Comparison of ENCODE assay signal across 13 mouse cellular contexts in genomic region chr16:65785959-65786358, GRCm38 (mm10). TPM values are rescaled to one million over a fixed set of nuclear protein-coding genes. Genes with fewer than 3 reads are reported as not detected.
DNase-seq lines count a peak whose midpoint lies in the region; ATAC-seq and TF ChIP-seq lines count a peak whose summit lies in the region.
"Had no signal": no experiment of that assay in that cellular context is flagged by ENCODE, and none has a peak within 500 bp of the region (broad histone marks: within the 10 kb centered on the region; RNA-seq: fewer than 3 reads in every experiment).

No protein-coding gene starts in this region.

- no peaks in the 10 kb centered on the region for H3K4me1 ChIP-seq in forebrain, postnatal 0 days (ENCODE audit: insufficient read depth)
- H3K4me1 ChIP-seq in forebrain, embryonic 13.5 days: no peaks in the 10 kb centered on the region
- H3K4me1 ChIP-seq in kidney, embryonic 15.5 days: no peaks in the 10 kb centered on the region
- H3K4me1 ChIP-seq in stomach, postnatal 0 days (replicated peaks; ENCODE audit: control insufficient read depth, insufficient read depth): no peaks in the 10 kb centered on the region
- H3K4me1 ChIP-seq: forebrain, embryonic 15.5 days; liver, embryonic 15.5 days had no signal

- peak; percentile 31 for DNase-seq in forebrain, postnatal 0 days
- peak; percentile 26 for DNase-seq in kidney, postnatal 10 days
- peak; percentile 5 to 32 for DNase-seq in right cerebral cortex, adult 2 months (ENCODE audit: low spot score in 2 of 2)
- no peak for DNase-seq in right cerebral cortex, postnatal 10 days (ENCODE audit: low spot score in 2 of 2)
- DNase-seq in stomach, postnatal 0 days (ENCODE audit: low spot score): no peak
- DNase-seq: cerebellum, postnatal 36 days had no signal

- H3K27me3 ChIP-seq in forebrain, postnatal 0 days (ENCODE audit: insufficient read depth, low read length): no peaks in the 10 kb centered on the region
- no peaks in the 10 kb centered on the region for H3K27me3 ChIP-seq in forebrain, embryonic 13.5 days
- no peaks in the 10 kb centered on the region for H3K27me3 ChIP-seq in kidney, embryonic 15.5 days
- no peaks in the 10 kb centered on the region for H3K27me3 ChIP-seq in stomach, postnatal 0 days (ENCODE audit: control insufficient read depth, insufficient read depth, low read length)
- H3K27me3 ChIP-seq: forebrain, embryonic 15.5 days; liver, embryonic 15.5 days had no signal

- no peaks in the 10 kb centered on the region for H3K36me3 ChIP-seq in forebrain, postnatal 0 days (ENCODE audit: insufficient read depth)
- H3K36me3 ChIP-seq in forebrain, embryonic 13.5 days (ENCODE audit: poor library complexity, severe bottlenecking): no peaks in the 10 kb centered on the region
- no peaks in the 10 kb centered on the region for H3K36me3 ChIP-seq in kidney, embryonic 15.5 days
- H3K36me3 ChIP-seq in stomach, postnatal 0 days (ENCODE audit: control insufficient read depth, insufficient read depth, low read length): no peaks in the 10 kb centered on the region
- H3K36me3 ChIP-seq: forebrain, embryonic 15.5 days; liver, embryonic 15.5 days had no signal

- H3K4me2 ChIP-seq in forebrain, postnatal 0 days (ENCODE audit: low read depth): no peak overlapping the region
- H3K4me2 ChIP-seq in forebrain, embryonic 13.5 days: no peak overlapping the region
- H3K4me2 ChIP-seq in kidney, embryonic 15.5 days: no peak overlapping the region
- no peak overlapping the region for H3K4me2 ChIP-seq in stomach, postnatal 0 days (replicated peaks; ENCODE audit: low read depth)
- H3K4me2 ChIP-seq: forebrain, embryonic 15.5 days; liver, embryonic 15.5 days had no signal

- 58% methylated on average over 1 of the region's 1 CpGs for WGBS in forebrain, postnatal 0 days
- WGBS in forebrain, embryonic 13.5 days: 53% methylated on average over 1 of the region's 1 CpGs
- WGBS in kidney, embryonic 15.5 days: 44% methylated on average over 1 of the region's 1 CpGs
- 53% methylated on average over 1 of the region's 1 CpGs for WGBS in stomach, postnatal 0 days

- TF ChIP-seq EP300 in stomach, postnatal 0 days (optimal IDR thresholded peaks at IDR 0.05): no peak

- no peak for ATAC-seq in forebrain, postnatal 0 days
- no peak for ATAC-seq in forebrain, embryonic 13.5 days
- no peak for ATAC-seq in kidney, embryonic 15.5 days (replicated peaks; ENCODE audit: low FRiP score)
- ATAC-seq in stomach, postnatal 0 days (ENCODE audit: low FRiP score, low TSS enrichment): no peak
- no peak for ATAC-seq in CD4-positive, CD25-positive, alpha-beta regulatory T cell, adult 4 months
- ATAC-seq: forebrain, embryonic 15.5 days had no signal

- no peak overlapping the region for H3K9ac ChIP-seq in forebrain, postnatal 0 days
- H3K9ac ChIP-seq in forebrain, embryonic 13.5 days: no peak overlapping the region
- no peak overlapping the region for H3K9ac ChIP-seq in kidney, embryonic 15.5 days
- no peak overlapping the region for H3K9ac ChIP-seq in stomach, postnatal 0 days (ENCODE audit: low read length)
- H3K9ac ChIP-seq: forebrain, embryonic 15.5 days; liver, embryonic 15.5 days had no signal

- TF ChIP-seq CTCF in forebrain, postnatal 0 days (IDR thresholded peaks at IDR 0.05; ENCODE audit: low read depth): peak; percentile 49
- TF ChIP-seq CTCF in stomach, postnatal 0 days (IDR thresholded peaks at IDR 0.05; ENCODE audit: low read depth): peak; percentile 66

- no peak overlapping the region for H3K4me3 ChIP-seq in forebrain, postnatal 0 days (ENCODE audit: low read depth, low read length)
- H3K4me3 ChIP-seq in forebrain, embryonic 13.5 days: no peak overlapping the region
- H3K4me3 ChIP-seq in kidney, embryonic 15.5 days (replicated peaks): no peak overlapping the region
- no peak overlapping the region for H3K4me3 ChIP-seq in stomach, postnatal 0 days (ENCODE audit: low read depth, low read length)
- H3K4me3 ChIP-seq: forebrain, embryonic 15.5 days; liver, embryonic 15.5 days had no signal

- H3K27ac ChIP-seq in forebrain, postnatal 0 days (ENCODE audit: low read depth, low read length): no peak overlapping the region
- no peak overlapping the region for H3K27ac ChIP-seq in forebrain, embryonic 13.5 days
- H3K27ac ChIP-seq in kidney, embryonic 15.5 days: no peak overlapping the region
- H3K27ac ChIP-seq in stomach, postnatal 0 days (replicated peaks): no peak overlapping the region
- H3K27ac ChIP-seq: forebrain, embryonic 15.5 days; liver, embryonic 15.5 days had no signal

- H3K9me3 ChIP-seq in forebrain, postnatal 0 days (ENCODE audit: low read length): no peaks in the 10 kb centered on the region
- H3K9me3 ChIP-seq in forebrain, embryonic 13.5 days (replicated peaks): no peaks in the 10 kb centered on the region
- no peaks in the 10 kb centered on the region for H3K9me3 ChIP-seq in kidney, embryonic 15.5 days (replicated peaks)
- no peaks in the 10 kb centered on the region for H3K9me3 ChIP-seq in stomach, postnatal 0 days (ENCODE audit: control insufficient read depth, low read length)
- H3K9me3 ChIP-seq: forebrain, embryonic 15.5 days; liver, embryonic 15.5 days had no signal

RNA-seq across cellular contexts. Expression of gene Vgll3, which starts 29.1 kb away (rescaled TPM):
- total RNA-seq in forebrain, postnatal 0 days (2014; rRNA removed): 1.1 and 1.6 TPM in 2 replicates
- 0.47 and 0.52 TPM in 2 replicates for polyA plus RNA-seq in forebrain, postnatal 0 days (2015; fragmentation: Nextera tagmentation; extraction: Ambion mirVana)
- polyA plus RNA-seq in forebrain, embryonic 13.5 days (2015; fragmentation: Nextera tagmentation; extraction: Ambion mirVana): 0.52 and 0.59 TPM in 2 replicates
- polyA plus RNA-seq in kidney, embryonic 15.5 days (2015; fragmentation: Nextera tagmentation; extraction: Ambion mirVana): 2.5 and 3.1 TPM in 2 replicates
- 9.2 and 9.8 TPM in 2 replicates for polyA plus RNA-seq in stomach, postnatal 0 days (2015; fragmentation: Nextera tagmentation; extraction: Ambion mirVana)
- not detected for polyA plus RNA-seq in CD4-positive, CD25-positive, alpha-beta regulatory T cell, adult 4 months (2017; shearing (Covaris generic))
- total RNA-seq: hematopoietic stem cell, adult 5-6 weeks; monocyte, adult 5-6 weeks had no signal

Comparison
In these comparisons a context has a peak if more than half of its experiments do, and no peak if none do; other contexts are left out.
1. DNase-seq: peak in forebrain, postnatal 0 days (single experiment), kidney, postnatal 10 days (single experiment) and right cerebral cortex, adult 2 months (2 of 2); none in right cerebral cortex, postnatal 10 days (0 of 2) and stomach, postnatal 0 days (single experiment).